ENCODE assay signal across 12 mouse cellular contexts in the genomic region with DNA sequence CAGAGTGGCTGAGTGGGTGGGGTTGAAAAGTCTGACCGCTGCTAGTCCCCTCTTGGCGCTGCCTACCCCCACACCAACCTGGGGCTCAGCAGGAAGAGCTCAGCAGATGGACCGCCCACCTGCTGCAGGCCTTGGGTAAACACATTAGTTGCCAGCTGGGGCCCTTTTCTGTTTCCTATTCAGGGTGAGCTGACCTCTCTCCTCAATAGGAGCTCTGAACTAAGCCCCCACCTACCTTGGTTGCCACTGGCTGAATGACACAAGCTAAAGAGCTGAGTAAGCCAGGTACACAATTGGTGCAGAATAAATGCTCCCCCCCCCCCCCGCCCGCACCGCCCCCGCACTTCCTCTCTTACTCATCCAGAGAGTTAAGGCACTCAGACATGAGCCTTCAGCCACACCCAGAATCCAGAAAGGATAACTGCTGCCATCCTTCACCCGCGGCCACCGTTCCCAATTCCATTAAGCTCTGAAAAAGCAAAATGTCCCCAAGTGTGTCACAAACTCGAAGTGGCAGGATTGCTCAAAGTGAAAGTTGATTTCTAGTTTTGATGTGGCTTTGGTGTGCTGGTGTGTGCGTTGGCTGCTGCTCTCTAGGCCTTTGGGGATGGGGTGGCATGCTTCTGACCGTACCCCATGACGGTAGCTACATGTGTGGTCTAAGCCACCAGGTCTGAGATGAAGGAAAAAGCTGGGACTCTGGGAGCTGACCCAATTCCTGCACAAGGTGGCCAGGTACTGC. TPM values are rescaled to one million over a fixed set of nuclear protein-coding genes. Genes with fewer than 3 reads are reported as not detected.
DNase-seq lines count a peak whose midpoint lies in the region; ATAC-seq and TF ChIP-seq lines count a peak whose summit lies in the region.
"Had no signal": no experiment of that assay in that cellular context is flagged by ENCODE, and none has a peak within 500 bp of the region (broad histone marks: within the 10 kb centered on the region; RNA-seq: fewer than 3 reads in every experiment).

No protein-coding gene starts in this region.

- TF ChIP-seq POLR2A in kidney, adult 2 months (IDR thresholded peaks at IDR 0.05; ENCODE audit: low read depth, low read length), result no peak

- no peak overlapping the region for H3K4me2 ChIP-seq in forebrain, postnatal 0 days (ENCODE audit: low read depth)
- no peak overlapping the region for H3K4me2 ChIP-seq in hindbrain, embryonic 13.5 days

- ATAC-seq in forebrain, postnatal 0 days, result no peak
- no peak for ATAC-seq in hindbrain, embryonic 13.5 days (ENCODE audit: low FRiP score)

- peaks cover 35% of the 10 kb centered on the region for H3K27me3 ChIP-seq in forebrain, embryonic 10.5 days (ENCODE audit: poor library complexity, severe bottlenecking)
- H3K27me3 ChIP-seq in forebrain, postnatal 0 days (ENCODE audit: insufficient read depth, low read length), result no peaks in the 10 kb centered on the region
- no peaks in the 10 kb centered on the region for H3K27me3 ChIP-seq in hindbrain, embryonic 13.5 days
- H3K27me3 ChIP-seq in kidney, adult 2 months (replicated peaks; ENCODE audit: control insufficient read depth, insufficient read depth, low read length), result no peaks in the 10 kb centered on the region

- 18% methylated on average over 14 of the region's 14 CpGs for WGBS in forebrain, embryonic 10.5 days
- 27% methylated on average over 14 of the region's 14 CpGs for WGBS in forebrain, postnatal 0 days
- WGBS in hindbrain, embryonic 13.5 days, result 22% methylated on average over 14 of the region's 14 CpGs
- 64% methylated on average over 14 of the region's 14 CpGs for WGBS in kidney, adult 2 months

- no peaks in the 10 kb centered on the region for H3K36me3 ChIP-seq in forebrain, embryonic 10.5 days (replicated peaks)
- no peaks in the 10 kb centered on the region for H3K36me3 ChIP-seq in forebrain, postnatal 0 days (ENCODE audit: insufficient read depth)
- H3K36me3 ChIP-seq in hindbrain, embryonic 13.5 days, result no peaks in the 10 kb centered on the region
- H3K36me3 ChIP-seq in kidney, adult 2 months (ENCODE audit: control insufficient read depth, insufficient read depth, low read length), result no peaks in the 10 kb centered on the region

- no peak for DNase-seq in forebrain, embryonic 10.5 days (ENCODE audit: extremely low spot score, low spot score)
- DNase-seq in forebrain, postnatal 0 days, result no peak
- peak; percentile 18 to 39 for DNase-seq in spleen, postnatal 36 days (ENCODE audit: low spot score in 2 of 2)
- no peak for DNase-seq in spleen, postnatal 10 days (ENCODE audit: low spot score in 2 of 2)
- DNase-seq in right cerebral cortex, adult 18-20 months, result no peak
- no peak for DNase-seq in kidney, adult 2 months
- no peak for DNase-seq in right cerebral cortex, postnatal 14 days
- DNase-seq: adrenal gland, postnatal 14 days; heart, postnatal 36 days; thymus, postnatal 14 days had no signal

- peaks cover 65% of the 10 kb centered on the region for H3K4me1 ChIP-seq in forebrain, embryonic 10.5 days
- no peaks in the 10 kb centered on the region for H3K4me1 ChIP-seq in forebrain, postnatal 0 days (ENCODE audit: insufficient read depth)
- peaks cover 41% of the 10 kb centered on the region for H3K4me1 ChIP-seq in hindbrain, embryonic 13.5 days (replicated peaks)
- H3K4me1 ChIP-seq in kidney, adult 2 months (ENCODE audit: control insufficient read depth, insufficient read depth, low read length), result no peaks in the 10 kb centered on the region

- peak overlapping the region; percentile 58 for H3K27ac ChIP-seq in forebrain, embryonic 10.5 days
- H3K27ac ChIP-seq in forebrain, postnatal 0 days (ENCODE audit: low read depth, low read length), result no peak overlapping the region
- peak overlapping the region; percentile 30 for H3K27ac ChIP-seq in hindbrain, embryonic 13.5 days
- H3K27ac ChIP-seq in kidney, adult 2 months (ENCODE audit: insufficient read depth, low read depth, low read length), result no peak overlapping the region

- no peak for TF ChIP-seq CTCF in forebrain, postnatal 0 days (IDR thresholded peaks at IDR 0.05; ENCODE audit: low read depth)
- TF ChIP-seq CTCF in kidney, adult 2 months (conservative IDR thresholded peaks at IDR 0.05; ENCODE audit: insufficient read depth, insufficient read length, low read depth, low read length), result no peak

- H3K4me3 ChIP-seq in forebrain, embryonic 10.5 days, result no peak overlapping the region
- H3K4me3 ChIP-seq in forebrain, postnatal 0 days (ENCODE audit: low read depth, low read length), result no peak overlapping the region
- no peak overlapping the region for H3K4me3 ChIP-seq in hindbrain, embryonic 13.5 days
- H3K4me3 ChIP-seq in kidney, adult 2 months (ENCODE audit: insufficient read depth, low read depth, low read length), result no peak overlapping the region

- no peak overlapping the region for H3K9ac ChIP-seq in forebrain, postnatal 0 days
- no peak overlapping the region for H3K9ac ChIP-seq in hindbrain, embryonic 13.5 days

- H3K9me3 ChIP-seq in forebrain, embryonic 10.5 days, result no peaks in the 10 kb centered on the region
- no peaks in the 10 kb centered on the region for H3K9me3 ChIP-seq in forebrain, postnatal 0 days (ENCODE audit: low read length)
- H3K9me3 ChIP-seq in hindbrain, embryonic 13.5 days, result no peaks in the 10 kb centered on the region

RNA-seq across cellular contexts. Expression of a gene that starts 9.1 kb away (rescaled TPM):
- polyA plus RNA-seq in forebrain, embryonic 10.5 days (2016; fragmentation: Nextera tagmentation; extraction: Ambion mirVana), result 0.21 TPM in 1 of 2 replicates, not detected in the other
- total RNA-seq in forebrain, postnatal 0 days (2014; rRNA removed), result not detected in 2 replicates
- polyA plus RNA-seq in forebrain, postnatal 0 days (2015; fragmentation: Nextera tagmentation; extraction: Ambion mirVana), result not detected in 2 replicates
- not detected in 2 replicates for polyA plus RNA-seq in hindbrain, embryonic 13.5 days (2015; fragmentation: Nextera tagmentation; extraction: Ambion mirVana)
- polyA plus RNA-seq in kidney, adult 2 months (2012; rRNA removed), result not detected in 2 replicates
- total RNA-seq: adrenal gland, postnatal 14 days; heart, postnatal 36 days had no signal
- polyA plus RNA-seq: limb, embryonic 14.5 days had no signal

RNA-seq across cellular contexts. Expression of a gene that starts 12.1 kb away (rescaled TPM):
- 20.7 and 20.8 TPM in 2 replicates for polyA plus RNA-seq in forebrain, embryonic 10.5 days (2016; fragmentation: Nextera tagmentation; extraction: Ambion mirVana)
- 28.2 and 29.1 TPM in 2 replicates for total RNA-seq in forebrain, postnatal 0 days (2014; rRNA removed)
- polyA plus RNA-seq in forebrain, postnatal 0 days (2015; fragmentation: Nextera tagmentation; extraction: Ambion mirVana), result 12.0 and 20.1 TPM in 2 replicates
- polyA plus RNA-seq in hindbrain, embryonic 13.5 days (2015; fragmentation: Nextera tagmentation; extraction: Ambion mirVana), result 21.4 and 22.3 TPM in 2 replicates
- polyA plus RNA-seq in kidney, adult 2 months (2012; rRNA removed), result 0.12 and 0.13 TPM in 2 replicates
- total RNA-seq: adrenal gland, postnatal 14 days; heart, postnatal 36 days had no signal

RNA-seq across cellular contexts. Expression of a gene that starts 42.7 kb away (rescaled TPM):
- 0.33 and 0.71 TPM in 2 replicates for polyA plus RNA-seq in forebrain, embryonic 10.5 days (2016; fragmentation: Nextera tagmentation; extraction: Ambion mirVana)
- 3.2 TPM in 2 replicates for total RNA-seq in forebrain, postnatal 0 days (2014; rRNA removed)
- 0.57 and 0.79 TPM in 2 replicates for polyA plus RNA-seq in forebrain, postnatal 0 days (2015; fragmentation: Nextera tagmentation; extraction: Ambion mirVana)
- polyA plus RNA-seq in hindbrain, embryonic 13.5 days (2015; fragmentation: Nextera tagmentation; extraction: Ambion mirVana), result 1.2 and 1.3 TPM in 2 replicates
- 0.38 and 0.42 TPM in 2 replicates for polyA plus RNA-seq in kidney, adult 2 months (2012; rRNA removed)

RNA-seq across cellular contexts. Expression of a gene that starts 43.1 kb away (rescaled TPM):
- polyA plus RNA-seq in forebrain, embryonic 10.5 days (2016; fragmentation: Nextera tagmentation; extraction: Ambion mirVana), result 31.7 and 32.3 TPM in 2 replicates
- total RNA-seq in forebrain, postnatal 0 days (2014; rRNA removed), result 4.4 and 7.9 TPM in 2 replicates
- 5.5 and 5.8 TPM in 2 replicates for polyA plus RNA-seq in forebrain, postnatal 0 days (2015; fragmentation: Nextera tagmentation; extraction: Ambion mirVana)
- polyA plus RNA-seq in hindbrain, embryonic 13.5 days (2015; fragmentation: Nextera tagmentation; extraction: Ambion mirVana), result 9.9 and 11.9 TPM in 2 replicates
- polyA plus RNA-seq in kidney, adult 2 months (2012; rRNA removed), result 241 and 285 TPM in 2 replicates

Comparison
In these comparisons a context has a peak if more than half of its experiments do, and no peak if none do; other contexts are left out.
1. DNase-seq: peak in spleen, postnatal 36 days (2 of 2); none in forebrain, embryonic 10.5 days (single experiment), forebrain, postnatal 0 days (single experiment), spleen, postnatal 10 days (0 of 2), right cerebral cortex, adult 18-20 months (single experiment), kidney, adult 2 months (single experiment) and right cerebral cortex, postnatal 14 days (single experiment).
2. H3K27ac ChIP-seq: peak in forebrain, embryonic 10.5 days (single experiment) and hindbrain, embryonic 13.5 days (single experiment); none in forebrain, postnatal 0 days (single experiment) and kidney, adult 2 months (single experiment).
3. RNA of a gene that starts 12.1 kb away (polyA plus RNA-seq): 21.4 to 22.3 TPM in hindbrain, embryonic 13.5 days, 20.7 to 20.8 TPM in forebrain, embryonic 10.5 days and 12.0 to 20.1 TPM in forebrain, postnatal 0 days; 0.12 to 0.13 TPM in kidney, adult 2 months; every median in the first group is over 10 times any median in the second.